In genomic region chr13:103396526-103397020, GRCm38 (mm10) we compare ENCODE assay signal across 7 mouse cellular contexts.
"Had no signal": no experiment of that assay in that cellular context is flagged by ENCODE, and none has a peak within 500 bp of the region (broad histone marks: within the 10 kb centered on the region; RNA-seq: fewer than 3 reads in every experiment).

No protein-coding gene starts in this region.

- DNase-seq: kidney, postnatal 25 days; layer of hippocampus, adult 9-11 months; layer of hippocampus, postnatal 36 days; lung, embryonic 14.5 days; right cerebral cortex, adult 18-20 months; right cerebral cortex, postnatal 25 days; thymus, postnatal 4 days had no signal
